Mouse (Mus musculus) brain, embryonic 18.5 days (tissue): ENCODE data around the gene Rad51d.
"Not testable (repeated sequence)": the region's sequence is repeated elsewhere in the genome, so short reads cannot be mapped to it uniquely, and the experiment has no call there.

Experiments
- DNase-seq: peaks from one replicate; pipeline ENCODE4 v3.0.0-alpha.2; 2012; ENCODE audit warnings: low read depth, low spot score

Gene Rad51d

DNA sequence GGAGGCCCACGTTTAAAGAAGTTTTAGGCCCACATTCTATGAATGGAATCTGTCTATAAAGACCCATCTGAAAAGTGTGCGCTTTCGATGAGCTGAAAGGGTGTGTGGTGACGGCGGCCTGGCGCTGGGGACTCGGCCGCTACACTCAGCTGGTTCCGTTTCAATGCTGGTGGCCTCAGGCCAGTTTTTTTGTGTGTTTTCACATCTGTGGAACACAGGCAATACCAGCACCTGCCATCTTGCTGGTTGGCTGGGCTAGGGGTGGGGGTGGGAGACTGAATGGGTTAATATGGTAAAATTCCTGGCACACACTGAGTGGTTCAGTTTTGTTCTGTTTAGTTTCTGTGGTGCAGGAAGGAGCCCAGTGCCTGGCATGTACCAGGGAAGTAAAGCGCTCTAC is 34.4 kb downstream of the Rad51d start:
- no peak for DNase-seq

DNA sequence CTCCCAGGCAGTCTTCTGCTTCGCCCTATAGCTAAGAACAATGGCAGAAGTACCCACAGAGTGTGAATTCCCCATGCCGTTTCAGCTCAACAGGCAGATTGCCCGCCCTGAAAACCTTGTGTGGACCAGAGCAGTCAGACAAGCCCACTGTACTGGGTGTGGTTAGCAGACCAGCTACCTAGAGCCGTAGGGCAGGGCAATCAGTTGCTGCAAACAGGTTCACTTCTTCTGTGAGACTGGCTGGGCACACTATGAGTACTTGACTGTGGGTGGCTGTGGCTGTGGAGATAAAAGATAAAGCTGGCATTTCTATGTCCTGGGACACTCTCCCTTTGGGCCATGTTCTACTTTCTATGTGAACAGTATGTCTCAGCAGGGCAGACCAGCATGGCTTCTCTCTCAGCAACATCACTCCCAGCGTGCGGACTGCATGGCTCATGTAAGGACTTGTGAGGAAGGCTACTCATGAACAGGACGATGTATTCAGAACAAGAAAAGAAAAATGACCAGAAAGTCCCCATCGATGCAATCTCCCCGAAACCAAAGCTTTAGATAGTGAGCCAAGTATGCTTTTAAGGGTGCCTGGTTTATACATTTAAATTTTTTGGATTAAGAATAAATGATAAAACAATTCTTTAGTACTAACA is 35.0 kb downstream of the Rad51d start:
- DNase-seq = no peak

DNA sequence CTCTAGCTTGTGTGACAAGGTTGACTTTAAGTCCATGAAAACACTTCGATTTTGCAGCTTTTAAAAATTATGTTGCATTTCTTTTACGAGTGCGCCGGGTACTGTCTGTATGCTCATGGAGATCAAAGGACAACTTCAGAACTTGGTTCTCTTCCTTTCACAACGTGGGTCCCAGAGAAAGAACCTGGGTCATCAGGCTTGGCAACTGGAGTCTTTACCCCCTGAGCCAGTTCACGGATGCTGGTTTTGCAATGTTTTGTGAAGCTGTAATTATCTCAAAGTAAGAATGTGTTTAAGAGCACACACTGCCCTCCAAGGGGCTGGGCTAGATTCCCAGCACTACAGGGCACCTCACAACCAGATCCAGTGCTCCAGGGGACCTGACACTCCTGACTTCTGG is 36.3 kb downstream of the Rad51d start:
- DNase-seq = no peak

DNA sequence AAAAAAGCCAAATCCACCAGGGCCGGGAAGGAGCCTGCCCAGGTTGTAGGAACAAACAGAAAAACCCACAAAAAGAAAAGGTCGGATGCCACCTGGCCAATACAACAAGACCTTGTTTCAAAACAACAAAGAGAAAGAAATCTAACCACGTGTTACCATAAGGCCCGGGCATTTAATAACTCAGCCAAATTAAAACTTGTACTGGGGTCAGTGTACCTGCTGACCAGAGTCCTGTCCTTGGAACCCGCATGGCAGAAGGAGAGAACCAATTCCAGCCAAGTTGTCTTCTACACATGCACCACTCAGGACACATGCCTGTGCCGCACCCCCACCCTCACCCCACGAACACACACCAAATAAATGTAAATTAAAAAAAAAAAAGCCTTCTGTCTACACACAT is 37.5 kb downstream of the Rad51d start:
- no peak for DNase-seq

DNA sequence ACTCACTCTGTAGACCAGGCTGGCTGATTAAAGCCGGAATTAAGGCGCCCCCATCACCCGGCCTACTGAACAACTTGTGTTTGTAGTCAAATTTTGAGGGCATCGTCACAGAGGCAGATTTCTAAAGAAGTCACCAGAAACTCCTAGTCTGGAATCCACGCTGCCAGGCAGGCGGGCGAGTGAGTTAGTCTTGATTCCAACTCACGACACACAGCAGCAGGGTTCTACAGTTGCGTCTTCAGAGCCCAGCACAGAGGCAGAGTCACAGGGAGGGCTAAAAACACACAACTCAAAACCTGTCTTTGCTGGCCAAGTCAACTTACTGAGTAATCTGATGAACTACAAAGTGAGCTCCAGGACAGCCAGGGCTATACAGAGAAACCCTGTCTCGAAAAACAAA is 37.9 kb downstream of the Rad51d start:
- no peak for DNase-seq

DNA sequence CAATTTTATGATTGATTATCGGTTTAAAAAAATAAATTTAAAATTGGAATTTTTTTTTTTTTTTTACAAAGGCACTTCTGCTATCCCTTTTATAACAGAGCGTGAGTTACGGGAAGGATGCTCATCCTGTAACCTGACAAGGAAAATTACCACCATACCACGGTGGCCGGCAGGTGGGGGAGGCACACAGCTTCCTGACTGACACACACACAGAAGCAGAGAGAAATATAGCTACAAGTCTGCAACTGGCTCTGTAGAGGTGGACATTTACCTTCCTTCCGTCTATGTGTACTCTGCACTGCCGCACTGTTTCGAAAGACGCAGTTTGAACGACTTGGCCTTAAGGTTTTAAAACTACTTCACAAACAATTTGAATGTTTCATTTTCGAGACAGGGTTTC is 38.3 kb downstream of the Rad51d start:
- no peak for DNase-seq

DNA sequence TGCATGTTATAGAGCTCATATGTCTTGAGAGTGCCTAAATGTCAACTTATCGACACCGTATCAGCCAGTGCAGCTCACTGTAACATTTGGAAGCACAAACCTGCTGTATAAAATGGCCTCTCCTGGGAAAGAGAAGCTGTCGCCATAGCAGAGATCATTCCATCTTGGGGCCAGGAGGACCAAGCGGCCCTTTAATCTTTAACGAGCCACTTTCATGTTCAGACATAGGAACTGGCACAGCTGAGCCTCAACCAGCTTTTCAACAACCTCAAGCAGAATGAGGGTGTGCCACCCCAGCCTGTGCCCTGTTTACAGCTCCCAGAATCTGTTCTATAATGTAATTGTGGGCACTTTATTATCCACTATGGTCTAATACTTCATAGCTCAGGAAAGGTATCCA is 40.2 kb downstream of the Rad51d start:
- no peak for DNase-seq

DNA sequence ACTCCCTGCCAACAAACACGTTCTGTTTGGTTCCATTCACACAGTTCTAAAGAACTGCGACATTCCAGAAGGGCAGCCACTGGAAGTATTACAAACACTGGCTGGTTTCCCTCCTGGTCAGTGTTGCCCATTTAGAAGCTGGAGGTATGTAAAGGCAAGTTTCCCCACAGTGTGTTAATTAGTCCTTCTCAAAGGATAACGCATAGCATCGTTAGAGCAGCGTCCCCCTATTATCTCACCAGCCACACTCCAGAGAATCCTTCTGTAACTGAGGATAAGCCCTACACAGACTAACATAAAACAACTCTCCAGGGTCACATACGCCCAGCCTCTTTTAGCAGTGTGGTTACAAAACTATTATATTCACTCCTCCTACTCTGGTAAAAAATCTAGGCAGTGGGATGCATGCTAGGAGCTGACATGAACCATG is 42.8 kb downstream of the Rad51d start:
- DNase-seq = no peak

DNA sequence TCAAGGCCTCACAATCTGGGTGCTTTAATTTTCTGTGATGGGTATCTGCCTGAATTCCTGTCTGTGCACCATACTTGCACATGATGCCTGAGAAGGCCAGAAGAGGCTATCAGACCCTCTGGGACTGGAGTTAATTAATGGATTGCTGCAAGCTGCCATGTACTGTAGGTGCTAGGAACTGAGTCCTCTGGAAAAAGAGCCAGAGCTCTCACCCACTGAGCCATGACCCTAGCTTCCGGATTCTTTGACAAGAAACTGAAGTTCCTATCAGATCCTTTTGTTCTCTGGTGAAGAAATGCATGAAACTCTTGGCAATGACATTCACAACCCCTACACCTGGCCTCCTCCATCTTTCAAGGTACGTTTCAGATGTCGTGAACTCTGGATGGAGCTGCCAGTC is 43.5 kb downstream of the Rad51d start:
- no peak for DNase-seq

DNA sequence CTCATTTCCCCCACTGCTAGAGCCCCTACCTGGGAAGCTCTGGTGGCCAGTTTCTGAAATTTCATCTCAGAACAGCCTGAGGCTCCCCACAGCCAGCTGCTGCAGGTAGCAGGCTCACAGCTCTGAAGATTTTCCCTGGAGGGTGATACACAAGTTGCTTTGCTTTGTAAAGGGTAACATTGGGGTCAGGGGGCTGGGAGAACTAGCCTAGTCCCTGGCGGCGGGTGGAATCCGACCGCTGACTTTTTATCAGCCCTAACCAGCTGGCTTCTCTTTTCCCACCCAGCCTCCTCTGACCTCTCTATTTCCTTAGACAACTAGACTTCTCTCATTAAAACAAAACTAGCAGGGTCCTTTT is 44.4 kb downstream of the Rad51d start:
- DNase-seq = no peak

DNA sequence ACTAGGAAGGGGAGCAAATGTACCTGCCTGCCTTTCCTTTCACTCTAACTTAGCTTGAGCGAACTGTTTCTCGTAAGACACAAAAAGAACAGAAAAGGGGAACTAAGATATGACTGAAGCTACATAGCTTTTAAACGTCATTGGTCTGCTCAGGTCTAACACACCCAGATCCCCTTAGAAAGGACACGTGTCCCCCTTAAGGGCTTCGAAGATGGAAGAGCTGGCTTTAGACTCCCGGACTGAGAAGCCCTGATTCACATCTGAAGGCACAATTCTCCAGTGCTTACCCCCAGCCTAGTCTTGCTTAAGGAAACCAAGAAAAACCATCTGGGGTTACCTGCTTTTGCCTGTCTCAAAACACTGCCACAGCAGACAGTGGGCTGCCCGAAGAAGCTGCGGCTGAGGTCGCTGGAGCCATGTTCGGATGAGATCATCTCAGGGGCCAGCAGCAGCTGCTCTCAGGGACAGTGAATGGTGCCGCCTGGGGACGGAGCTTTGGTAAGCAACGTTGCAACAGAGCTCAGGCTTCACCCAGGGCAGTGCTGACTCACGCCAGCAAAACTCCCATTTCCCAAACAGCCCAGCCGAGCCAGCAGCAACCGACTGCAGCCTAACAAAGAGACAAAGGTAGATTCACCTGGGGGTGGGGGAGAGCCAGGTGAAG is 44.9 kb downstream of the Rad51d start:
- no peak for DNase-seq

DNA sequence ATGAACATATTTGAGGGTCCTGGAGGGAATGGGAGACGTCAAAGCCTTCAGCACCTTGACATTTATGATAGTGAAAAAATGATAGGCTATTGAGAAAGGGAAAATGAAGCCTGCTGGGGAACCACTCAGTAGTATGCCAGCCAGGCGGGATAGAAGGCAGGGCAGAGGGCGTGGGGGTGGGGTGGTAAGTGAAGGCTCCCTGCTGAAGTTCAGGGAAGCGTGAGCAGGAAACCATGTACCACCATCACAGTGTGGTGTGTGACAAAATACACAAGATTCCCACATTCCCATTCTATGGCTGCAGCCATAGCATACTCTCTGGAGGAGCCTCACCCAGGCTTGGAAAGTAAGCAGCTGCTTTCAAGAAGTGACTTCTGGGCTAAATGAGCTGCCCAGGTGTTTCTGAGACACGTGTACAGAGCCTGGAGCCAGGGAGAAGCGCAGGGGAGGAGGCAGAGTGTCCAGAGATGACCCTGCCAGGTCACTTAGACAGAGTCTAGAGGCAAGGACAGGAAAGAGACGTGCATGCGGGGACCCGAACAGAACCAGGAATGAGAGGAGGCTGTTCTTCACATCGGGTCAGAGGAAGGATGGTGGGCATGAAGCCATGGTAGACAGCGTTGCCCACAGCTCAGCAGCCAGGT is 45.5 kb downstream of the Rad51d start:
- no peak for DNase-seq

DNA sequence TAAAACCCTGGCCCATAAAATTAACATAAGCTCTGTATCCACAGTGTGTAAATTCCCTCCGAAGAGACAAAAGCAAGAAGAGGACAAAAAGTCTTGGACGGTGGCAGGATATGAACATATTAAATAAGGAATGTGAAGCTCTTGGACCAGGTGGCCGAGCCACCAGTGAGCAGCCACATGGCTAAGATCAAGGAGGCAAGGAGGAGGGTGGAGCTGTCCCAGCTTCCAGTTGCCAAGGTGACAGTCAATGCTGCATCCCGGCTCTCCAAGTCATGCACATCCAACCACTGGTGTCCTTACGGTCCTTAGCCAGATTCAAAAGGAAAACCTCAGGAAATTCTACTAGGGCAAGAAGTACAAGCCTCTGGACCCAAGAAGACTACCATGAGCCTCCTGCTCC is 51.9 kb downstream of the Rad51d start:
- DNase-seq = no peak

DNA sequence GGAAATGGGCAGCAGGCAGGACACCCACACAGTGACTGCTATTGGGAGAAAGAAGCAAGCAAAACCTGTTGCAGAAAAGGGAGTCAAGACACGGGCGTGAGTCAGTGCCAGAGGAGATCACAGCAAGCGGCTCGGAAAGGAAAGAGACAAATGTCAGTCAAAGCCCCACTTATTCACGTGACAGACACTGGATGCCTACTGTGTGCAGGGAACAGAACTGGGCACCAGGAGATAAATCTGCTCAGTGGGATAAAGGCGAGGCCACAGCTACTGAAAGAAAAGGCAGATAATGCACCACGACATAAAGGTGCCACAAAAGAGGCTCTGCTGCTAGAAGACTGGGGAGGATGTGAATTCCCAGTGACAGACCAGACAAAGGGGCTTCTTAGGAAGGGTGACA is 52.6 kb downstream of the Rad51d start:
- no peak for DNase-seq

DNA sequence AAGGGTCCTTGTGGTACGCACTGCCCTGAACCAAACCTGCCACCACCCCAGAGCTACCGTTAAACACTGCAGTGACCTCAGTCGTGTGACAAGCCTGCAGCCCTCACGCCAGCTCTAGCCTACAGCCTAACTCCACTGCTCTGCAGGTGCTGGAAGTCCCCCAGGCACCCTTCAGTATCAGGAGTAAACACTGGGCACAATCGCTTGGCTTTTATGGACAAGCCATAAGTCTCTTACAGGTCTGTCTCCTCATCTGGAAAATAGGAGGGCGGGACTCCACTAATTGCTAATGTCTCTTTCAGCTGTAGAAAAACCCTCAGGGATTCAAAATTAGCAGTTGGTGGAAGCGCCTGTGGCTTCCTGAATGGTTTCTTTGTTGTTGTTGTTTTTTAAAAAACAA is 53.2 kb downstream of the Rad51d start:
- DNase-seq = no peak

DNA sequence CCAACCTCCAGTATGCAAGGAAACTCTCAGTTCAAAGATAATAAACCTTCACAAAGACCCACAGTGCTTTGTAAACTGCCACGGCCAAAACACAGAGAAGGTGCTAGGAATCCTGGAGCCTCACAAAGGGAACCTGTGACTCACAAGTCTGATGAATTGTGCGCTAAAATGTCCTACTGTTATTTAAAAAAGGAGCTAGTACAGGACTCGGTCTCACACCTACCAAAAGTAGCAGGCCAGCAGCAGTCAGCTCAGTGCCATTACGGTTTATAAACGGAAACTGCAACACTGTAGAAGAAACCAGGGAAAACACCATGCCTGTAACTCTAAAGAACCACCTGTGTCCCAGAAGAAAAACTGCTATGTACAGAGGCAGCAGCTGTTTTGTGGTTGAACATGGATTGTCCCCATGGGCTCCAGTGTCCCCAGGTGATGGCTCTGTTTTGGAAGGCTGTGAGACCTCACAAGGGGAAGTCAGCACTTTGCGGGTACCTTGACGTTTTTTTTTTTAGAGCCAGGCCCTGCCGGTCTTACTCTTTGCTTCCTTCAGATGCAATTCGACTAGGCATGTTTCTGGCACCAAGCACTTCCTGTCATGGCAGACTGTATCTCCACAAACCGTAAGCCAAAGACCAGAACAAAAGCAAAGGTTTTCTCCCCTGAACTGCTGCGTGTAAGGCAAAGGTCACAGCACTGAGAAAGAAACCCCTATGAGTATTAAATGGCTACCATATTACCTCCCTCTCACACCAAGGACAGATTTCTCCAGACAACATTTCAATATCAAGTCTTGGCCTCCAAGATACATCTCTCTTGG is 54.6 kb downstream of the Rad51d start:
- no peak for DNase-seq

DNA sequence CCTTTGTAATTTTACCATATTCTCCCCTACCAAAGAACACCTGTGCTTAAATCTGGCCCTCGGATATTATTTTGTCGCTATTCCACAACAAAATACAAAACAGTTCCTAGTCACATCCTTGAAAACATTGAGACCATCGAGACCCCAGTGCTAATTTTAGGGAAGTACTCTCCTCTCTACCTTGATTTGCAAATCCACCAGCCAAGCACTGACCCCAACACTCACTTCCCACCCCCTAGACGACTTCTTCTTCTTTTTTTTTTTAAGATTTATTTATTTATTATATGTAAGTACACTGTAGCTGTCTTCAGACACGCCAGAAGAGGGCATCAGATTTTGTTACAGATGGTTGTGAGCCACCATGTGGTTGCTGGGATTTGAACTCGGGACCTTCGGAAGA is 56.1 kb downstream of the Rad51d start:
- DNase-seq = not testable (repeated sequence)

DNA sequence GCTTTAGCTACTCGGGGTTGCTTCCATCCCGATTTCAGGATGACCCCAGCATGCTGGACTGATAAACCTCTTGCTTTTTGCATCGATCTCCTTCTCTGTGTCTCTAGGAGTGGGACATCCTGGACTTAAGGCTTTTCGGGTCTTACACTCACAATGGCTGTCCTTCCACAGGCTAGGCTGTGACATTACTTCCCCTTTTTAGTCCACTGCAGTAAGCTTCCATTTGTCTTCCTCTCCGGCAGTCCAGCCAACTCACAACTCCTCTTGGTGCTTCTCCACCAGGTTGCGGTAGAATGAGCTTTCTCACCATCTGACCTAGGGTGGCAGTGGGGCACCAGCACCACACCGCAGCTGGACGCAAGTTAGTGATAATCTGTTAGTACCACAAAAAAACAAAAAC is 56.5 kb downstream of the Rad51d start:
- no peak for DNase-seq

DNA sequence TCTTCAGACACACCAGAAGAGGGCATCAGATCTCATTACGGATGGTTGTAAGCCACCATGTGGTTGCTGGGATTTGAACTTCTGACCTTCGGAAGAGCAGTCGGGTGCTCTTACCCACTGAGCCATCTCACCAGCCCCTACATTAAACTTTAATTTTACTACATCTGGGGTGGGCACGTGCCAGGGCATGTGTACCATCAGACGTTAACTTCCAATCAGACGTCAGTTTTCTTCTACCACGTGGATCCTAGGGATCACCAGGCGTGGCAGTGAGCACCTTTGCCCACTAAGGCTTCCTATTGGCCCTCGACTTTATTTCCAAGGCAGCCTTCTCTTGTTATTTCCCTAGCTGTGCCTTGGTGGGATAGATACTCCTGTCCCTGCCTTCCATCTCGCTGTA is 58.0 kb downstream of the Rad51d start:
- DNase-seq = not testable (repeated sequence)

DNA sequence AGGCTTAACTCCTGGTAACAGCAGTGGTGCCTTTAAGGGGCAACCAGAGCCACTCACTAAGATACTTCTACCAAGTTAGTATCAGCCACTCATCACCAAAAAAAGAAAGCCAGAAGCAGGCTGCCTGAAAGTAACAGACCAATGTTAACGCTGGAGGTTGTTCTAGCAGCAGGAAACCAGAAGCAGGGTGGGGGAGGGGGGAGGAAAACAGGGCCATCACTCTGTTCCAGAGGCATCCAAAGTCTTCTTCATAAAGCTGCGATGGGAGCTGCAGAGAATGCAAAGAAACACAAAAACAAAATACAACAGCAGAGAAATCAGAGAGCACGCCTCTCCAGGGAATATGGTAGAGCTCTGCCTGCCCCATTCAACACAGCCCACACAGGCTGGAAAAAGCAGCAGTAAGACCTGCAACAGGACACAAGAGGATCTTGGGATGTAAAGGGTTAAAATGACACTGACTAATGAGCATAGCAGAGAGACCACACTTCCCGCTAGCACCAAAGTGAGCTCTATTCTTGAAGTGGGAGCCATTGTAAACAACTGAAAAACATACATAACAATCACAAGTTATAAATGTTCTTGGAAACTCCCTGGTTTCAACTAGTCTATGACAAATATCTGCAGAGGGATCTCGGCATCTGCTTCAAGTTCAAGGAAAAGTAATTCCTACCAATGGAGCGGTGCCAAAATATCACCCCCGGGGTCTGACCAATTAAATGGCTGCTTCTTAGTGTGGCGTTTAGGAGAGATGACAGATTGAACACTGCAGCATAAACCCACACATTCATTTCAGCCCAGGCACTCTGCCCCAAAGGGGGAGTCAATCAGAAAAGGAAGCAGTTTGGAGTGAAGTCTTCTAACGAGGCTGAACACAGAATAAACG is 59.2 kb downstream of the Rad51d start:
- DNase-seq = no peak

DNA sequence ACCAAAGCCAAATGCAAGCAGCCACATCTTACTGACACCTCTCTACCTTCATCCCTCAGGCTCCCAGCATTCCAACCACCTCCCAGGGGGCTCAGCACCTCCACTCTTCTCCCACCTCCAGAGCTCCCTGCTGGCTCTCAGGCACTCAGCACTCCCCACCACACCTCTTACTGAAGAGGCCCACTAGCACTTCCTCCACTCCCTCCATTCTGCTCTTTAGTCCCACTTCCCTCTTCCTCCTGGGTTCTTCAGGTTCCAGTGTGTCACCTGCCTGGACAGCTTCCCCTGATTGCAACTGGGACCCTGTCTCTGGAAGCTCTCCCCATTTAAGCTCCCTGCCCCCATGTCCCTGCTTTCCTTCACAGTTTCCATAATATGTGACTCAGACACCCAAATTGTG is 63.6 kb downstream of the Rad51d start:
- DNase-seq = no peak
